Mouse (Mus musculus) CH12.LX (cell line): ENCODE measurements around the gene Bmp8b. TPM values are rescaled to one million over a fixed set of nuclear protein-coding genes. Genes with fewer than 3 reads are reported as not detected.
"Not testable (repeated sequence)": the region's sequence is repeated elsewhere in the genome, so short reads cannot be mapped to it uniquely, and the experiment has no call there.

Experiments used
- DNase-seq: peaks from one replicate; pipeline ENCODE4 v3.0.0-alpha.2; 2013; ENCODE audit errors: extremely low read depth
- H3K27ac ChIP-seq: 2 replicates; pipeline ENCODE4 v1.5.1; 2012; ENCODE audit warnings: low read depth, mild to moderate bottlenecking, control low read depth, moderate library complexity; ENCODE audit not compliant: insufficient read depth
- H3K27me3 ChIP-seq: replicated peaks from 2 replicates; pipeline ENCODE3; 2012; ENCODE audit warnings: inconsistent platforms
- H3K36me3 ChIP-seq, 2 experiments: replicated peaks in 1 of 2; 2 replicates each; pipeline versions ENCODE3 to v1.6.1; 2012; ENCODE audit warnings: inconsistent platforms in 1 of 2, low read length in 1 of 2, mild to moderate bottlenecking in 1 of 2, mixed read lengths in 1 of 2, moderate library complexity in 1 of 2; ENCODE audit not compliant: control insufficient read depth in 1 of 2, insufficient read depth in 1 of 2
- H3K4me1 ChIP-seq, 2 experiments: 2 replicates each; pipeline ENCODE4 v1.6.1; 2012; ENCODE audit warnings: inconsistent platforms in 1 of 2, moderate library complexity in 1 of 2; ENCODE audit not compliant: insufficient read depth in 2 of 2, control insufficient read depth in 1 of 2
- H3K4me2 ChIP-seq: 2 replicates; pipeline ENCODE4 v1.6.1; 2012; ENCODE audit warnings: low read depth, mild to moderate bottlenecking, control low read depth; ENCODE audit not compliant: poor library complexity, insufficient read depth, severe bottlenecking
- H3K4me3 ChIP-seq, 3 experiments: fragments of 150-350 bp in 1 of 3; sonication (generic) in 1 of 3; replicated peaks in 1 of 3; 2 replicates each; pipeline versions ENCODE3 to v1.5.1; 2011 to 2012; ENCODE audit warnings: low read depth in 2 of 3, low read length in 2 of 3, mild to moderate bottlenecking in 2 of 3, moderate library complexity in 2 of 3, control low read depth in 1 of 3, improper control_type of control experiment in 1 of 3, inconsistent platforms in 1 of 3, mixed read lengths in 1 of 3; ENCODE audit not compliant: poor library complexity in 1 of 3
- H3K79me2 ChIP-seq: replicated peaks from 2 replicates; pipeline ENCODE4 v1.6.1; 2012; ENCODE audit warnings: mild to moderate bottlenecking, moderate library complexity; ENCODE audit not compliant: control insufficient read depth, poor library complexity, insufficient read depth, severe bottlenecking; ENCODE audit errors: extremely low read depth
- H3K9ac ChIP-seq: 2 replicates; pipeline ENCODE4 v1.6.1; 2012; ENCODE audit warnings: low read depth, mild to moderate bottlenecking, control low read depth, moderate library complexity; ENCODE audit not compliant: insufficient read depth
- H3K9me3 ChIP-seq: replicated peaks from 2 replicates; pipeline ENCODE3; 2012; ENCODE audit warnings: low read length, inconsistent platforms, mixed read lengths
- BHLHE40 ChIP-seq: IDR thresholded peaks from 2 replicates; pipeline ENCODE4 v1.6.1; 2011; ENCODE audit warnings: mild to moderate bottlenecking, low read depth, low read length, improper control_type of control experiment
- CHD1 ChIP-seq: IDR thresholded peaks from 2 replicates; pipeline ENCODE4 v1.6.1; 2012; ENCODE audit warnings: low read depth, low read length, improper control_type of control experiment, inconsistent platforms
- CTCF ChIP-seq, 2 experiments: IDR thresholded peaks in 1 of 2; conservative IDR thresholded peaks in 1 of 2; 2 replicates each; pipeline ENCODE4 v1.5.1; 2011 to 2012; ENCODE audit warnings: low read depth in 2 of 2, low read length in 2 of 2, improper control_type of control experiment in 1 of 2, inconsistent platforms in 1 of 2, mild to moderate bottlenecking in 1 of 2, moderate library complexity in 1 of 2
- E2F4 ChIP-seq: IDR thresholded peaks from 2 replicates; pipeline ENCODE4 v1.6.1; 2011; ENCODE audit warnings: low read depth, low read length, improper control_type of control experiment; ENCODE audit not compliant: insufficient replicate concordance
- EP300 ChIP-seq: IDR thresholded peaks from 2 replicates; pipeline ENCODE4 v1.6.1; 2011; ENCODE audit warnings: low read length, improper control_type of control experiment
- GABPA ChIP-seq: IDR thresholded peaks from 2 replicates; pipeline ENCODE4 v1.6.1; 2012; ENCODE audit warnings: low read depth, low read length, improper control_type of control experiment, inconsistent platforms; ENCODE audit not compliant: insufficient replicate concordance
- HCFC1 ChIP-seq: IDR thresholded peaks from 2 replicates; pipeline ENCODE4 v1.6.1; 2012; ENCODE audit warnings: low read depth, mild to moderate bottlenecking, inconsistent platforms, low read length, improper control_type of control experiment
- JUN ChIP-seq: IDR thresholded peaks from 2 replicates; pipeline ENCODE4 v1.6.1; 2011; ENCODE audit warnings: low read depth, mild to moderate bottlenecking, low read length, improper control_type of control experiment, moderate library complexity; ENCODE audit not compliant: insufficient read depth
- MAX ChIP-seq: IDR thresholded peaks from 2 replicates; pipeline ENCODE4 v1.6.1; 2011; ENCODE audit warnings: low read length, improper control_type of control experiment
- MEF2A ChIP-seq: IDR thresholded peaks from 2 replicates; pipeline ENCODE4 v1.6.1; 2014; ENCODE audit warnings: low read depth, mild to moderate bottlenecking, inconsistent platforms, low read length, improper control_type of control experiment, borderline replicate concordance
- MYC ChIP-seq: IDR thresholded peaks from 2 replicates; pipeline ENCODE4 v1.6.1; 2011; ENCODE audit warnings: low read depth, mild to moderate bottlenecking, improper control_type of control experiment, low read length
- NELFE ChIP-seq: IDR thresholded peaks from 2 replicates; pipeline ENCODE4 v1.6.1; 2011; ENCODE audit warnings: low read depth, low read length, improper control_type of control experiment
- NRF1 ChIP-seq: IDR thresholded peaks from 2 replicates; pipeline ENCODE4 v1.6.1; 2014; ENCODE audit warnings: low read depth, mild to moderate bottlenecking, inconsistent platforms, low read length, improper control_type of control experiment, moderate library complexity
- PAX5 ChIP-seq: IDR thresholded peaks from 2 replicates; pipeline ENCODE4 v1.6.1; 2012; ENCODE audit warnings: low read length, inconsistent platforms, mixed read lengths
- POLR2AphosphoS2 ChIP-seq: IDR thresholded peaks from 2 replicates; pipeline ENCODE4 v1.6.1; 2011; ENCODE audit warnings: low read depth, low read length, improper control_type of control experiment
- RCOR1 ChIP-seq: conservative IDR thresholded peaks from 2 replicates; pipeline ENCODE4 v1.6.1; 2012; ENCODE audit warnings: low read depth, mild to moderate bottlenecking, inconsistent platforms, low read length, improper control_type of control experiment
- TBP ChIP-seq: conservative IDR thresholded peaks from 2 replicates; pipeline ENCODE4 v1.6.1; 2011; ENCODE audit warnings: low read depth, low read length, improper control_type of control experiment
- TCF12 ChIP-seq: IDR thresholded peaks from 2 replicates; pipeline ENCODE4 v1.6.1; 2014; ENCODE audit warnings: low read depth, mild to moderate bottlenecking, inconsistent platforms, low read length, improper control_type of control experiment
- ZNF384 ChIP-seq: IDR thresholded peaks from 2 replicates; pipeline ENCODE4 v1.6.1; 2012; ENCODE audit warnings: low read depth, low read length, improper control_type of control experiment, inconsistent platforms
- dilution Hi-C: fragments of 300-500 bp; cut with MboI; formaldehyde crosslinking; loops from 2 replicates; pipeline ENCODE4 v1.14.3; 2020; ENCODE audit warnings: low sequenced_read_pairs; ENCODE audit not compliant: extremely low pct_unique_long_range_greater_than_20kb, extremely low pct_ligation_motif_present
- in situ Hi-C: fragments of 300-500 bp; cut with MboI; formaldehyde crosslinking; loops from 3 replicates; pipeline ENCODE4 v1.14.3; 2019; ENCODE audit warnings: low sequenced_read_pairs, low pct_ligation_motif_present, low pct_unique_long_range_greater_than_20kb, mixed read lengths
- polyA plus RNA-seq: library from polyadenylated mRNA; unstranded; fragments of >175 nt; gene quantifications from 2 replicates; pipeline ENCODE4 v1.2.1, GENCODE M21; 2012; ENCODE audit warnings: low read depth; ENCODE audit not compliant: insufficient read length
- total RNA-seq, 2 experiments: library from RNA; depleted of rRNA; stranded (reverse); fragments of 300-350 nt in 1 of 2; fragments of >200 nt in 1 of 2; gene quantifications; 2 replicates each; pipeline ENCODE4 v1.2.3; 2012 to 2014

Gene Bmp8b
- total and polyA plus RNA-seq, 3 experiments, result not detected

GRCm38 (mm10) chr4:123116011-123116410 lies 11.0 kb downstream of the Bmp8b start, which contains the start of gene Oxct2b:
Gene Oxct2b, plus strand, starts transcription at chr4:123116266.
- Histone ChIP-seq H3K27me3 (peaks cover 2% of the 10 kb centered on the region), H3K9me3 (no peaks in the 10 kb centered on the region), H3K36me3 (peaks cover 0 to 2% of the 10 kb centered on the region in 2 experiments), H3K9ac (no peak within 1 kb of the TSS), H3K27ac (no peak within 1 kb of the TSS), H3K4me3 (no peak within 1 kb of the TSS), H3K4me2 (no peak within 1 kb of the TSS), H3K79me2 (no peaks in the 10 kb centered on the region), H3K4me1 (no peaks in the 10 kb centered on the region)
- TF ChIP-seq ZNF384 (no peak), EP300 (no peak), TBP (no peak), NRF1 (no peak), BHLHE40 (no peak), GABPA (no peak)
- DNase-seq, result no peak
- in situ Hi-C loops, result no loop called here
- dilution Hi-C loops, result no loop called here

GRCm38 (mm10) chr4:123116640-123117039 lies 11.7 kb downstream of the Bmp8b start:
- H3K27me3 ChIP-seq, H3K9me3 ChIP-seq, in situ Hi-C loops, H3K4me2 ChIP-seq, dilution Hi-C loops, H3K4me1 ChIP-seq, H3K36me3 ChIP-seq, H3K4me3 ChIP-seq, H3K27ac ChIP-seq, H3K79me2 ChIP-seq, DNase-seq, H3K9ac ChIP-seq: not testable (repeated sequence)

- Histone ChIP-seq H3K4me2 (no peak overlapping the region), H3K27ac (no peak overlapping the region), H3K4me1 (no peaks in the 10 kb centered on the region), H3K36me3 (peaks cover 26 to 46% of the 10 kb centered on the region in 2 experiments), H3K9ac (no peak overlapping the region), H3K27me3 (no peaks in the 10 kb centered on the region), H3K9me3 (no peaks in the 10 kb centered on the region), H3K4me3 (no peak overlapping the region), H3K79me2 (no peaks in the 10 kb centered on the region)
- no peak for DNase-seq
- in situ Hi-C loops (no loop called here), dilution Hi-C loops (no loop called here)
- TF ChIP-seq RCOR1 (no peak), E2F4 (no peak), CTCF (conservative IDR thresholded peaks at IDR 0.05 in 1 of 2, IDR thresholded peaks at IDR 0.05 in 1 of 2; ENCODE audit: low read depth in 2 of 2, low read length in 2 of 2) (no peak), NELFE (no peak), MAX (no peak), TCF12 (no peak), JUN (no peak), HCFC1 (no peak), MEF2A (no peak), POLR2AphosphoS2 (no peak), PAX5 (no peak), BHLHE40 (no peak), CHD1 (no peak), MYC (no peak)
- TF ChIP-seq, all 38 proteins: peak for 0
Observed at GRCm38 (mm10) chr4:123121286-123121685, 16.3 kb downstream of the Bmp8b start.
